Mouse (Mus musculus): ENCODE measurements at regions not wholly inside any gene's neighbourhood (a gene's known extent, or its start where the extent isn't known, plus 50 kb on each side); places are given as distances from the start of the nearest gene placed in this dataset.

DNA sequence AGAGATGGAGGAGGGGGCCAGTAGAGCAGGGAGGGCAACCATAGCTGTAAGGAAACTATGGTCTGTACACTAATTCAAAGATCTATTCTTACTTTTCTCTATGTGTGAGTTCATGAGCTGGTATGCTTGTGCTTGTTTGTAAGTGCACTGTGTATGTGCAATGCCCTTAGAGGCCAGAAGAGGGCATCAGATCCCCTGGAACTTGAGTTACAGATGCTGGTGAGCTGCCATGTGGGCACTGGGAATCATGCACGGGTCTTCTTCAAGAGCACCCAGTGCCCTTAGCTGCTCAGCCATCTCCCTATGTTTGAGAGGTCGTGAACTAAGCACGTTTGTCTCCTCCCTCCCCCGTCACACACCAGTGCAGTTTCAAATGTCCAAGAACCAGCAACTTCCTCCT is 68.9 kb downstream of the Tbx3 start:
- DNase-seq (ENCODE audit: low spot score) = no peak

DNA sequence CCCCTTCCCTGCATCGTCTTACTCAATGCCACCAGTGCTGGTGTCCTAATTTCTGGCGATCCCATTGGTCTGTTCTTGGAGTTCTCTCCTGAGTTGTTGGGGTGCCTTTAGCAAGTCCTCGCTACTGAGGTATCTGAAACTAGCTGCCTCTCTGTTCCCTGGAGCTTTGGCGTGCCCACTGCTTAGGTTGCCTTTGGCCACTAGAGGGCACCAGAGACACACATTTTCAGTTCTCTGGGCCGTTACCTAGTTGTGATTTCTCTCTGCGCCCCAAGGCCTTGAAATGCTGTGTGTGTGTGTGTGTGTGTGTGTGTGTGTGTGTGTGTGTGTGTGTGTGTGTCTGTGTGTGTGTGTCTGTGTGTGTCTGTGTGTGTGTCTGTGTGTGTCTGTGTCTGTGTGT is 70.6 kb downstream of the Tbx3 start:
- DNase-seq (ENCODE audit: low spot score) = peak; percentile 50

DNA sequence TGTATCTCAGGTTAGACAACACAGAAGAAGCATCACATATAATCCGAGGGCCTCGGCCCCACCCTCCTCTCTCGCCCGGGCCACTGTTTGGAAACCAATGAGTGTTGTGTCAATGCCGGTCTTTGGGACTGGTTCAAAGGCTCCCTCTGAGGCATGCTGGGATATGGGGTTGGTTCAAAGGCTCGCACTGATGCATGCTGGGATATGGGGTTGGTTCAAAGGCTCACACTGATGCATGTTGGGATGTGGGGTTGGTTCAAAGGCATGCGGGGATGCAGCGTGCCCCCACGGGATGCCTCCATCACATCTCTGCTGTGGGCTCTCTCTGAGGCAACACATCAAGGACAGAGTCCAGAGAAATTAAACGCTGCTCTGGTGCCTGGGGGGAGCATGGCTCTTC is 73.3 kb downstream of the Tbx3 start:
- no peak for DNase-seq (ENCODE audit: low spot score)

DNA sequence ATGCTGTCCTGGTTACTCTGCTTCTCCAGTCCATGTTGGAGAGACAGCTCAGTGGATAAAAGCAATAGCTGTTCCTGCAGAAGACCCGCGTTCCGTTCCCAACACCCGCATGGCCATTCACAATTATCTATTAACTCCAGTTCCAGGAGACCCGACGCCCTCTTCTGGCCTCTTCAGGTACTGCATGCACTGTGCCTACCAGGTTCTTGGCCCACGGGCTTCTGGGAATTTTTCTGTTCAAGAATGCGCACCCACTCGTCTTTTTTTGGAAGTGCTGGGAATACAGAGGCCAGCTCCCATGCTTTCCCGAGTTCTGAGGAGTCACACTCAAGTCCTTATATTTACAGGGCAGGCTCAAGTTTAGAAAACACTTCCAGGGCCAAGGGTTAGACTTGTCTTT is 76.6 kb downstream of the Tbx3 start:
- no peak for DNase-seq (ENCODE audit: low spot score)

DNA sequence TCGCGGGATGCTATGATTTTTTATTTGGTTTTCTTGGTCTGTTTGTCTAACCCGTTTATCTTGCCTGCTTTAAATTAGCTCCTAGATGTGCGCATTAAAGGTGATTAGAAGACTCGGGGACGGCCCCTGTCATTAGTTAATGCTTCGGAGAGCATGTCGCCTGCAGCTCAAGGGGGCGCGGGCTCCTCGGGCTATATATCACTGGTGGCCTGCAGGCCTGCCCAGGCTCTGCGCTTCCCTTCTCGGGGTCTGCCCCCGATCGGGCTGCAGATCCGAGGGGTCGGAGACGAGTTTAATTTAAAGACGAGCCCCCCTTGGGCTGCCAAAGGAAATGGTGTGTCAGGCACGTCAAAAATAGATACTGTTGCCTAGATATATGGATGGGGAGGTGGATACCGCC is 78.2 kb downstream of the Tbx3 start:
- no peak for DNase-seq (ENCODE audit: low spot score)

DNA sequence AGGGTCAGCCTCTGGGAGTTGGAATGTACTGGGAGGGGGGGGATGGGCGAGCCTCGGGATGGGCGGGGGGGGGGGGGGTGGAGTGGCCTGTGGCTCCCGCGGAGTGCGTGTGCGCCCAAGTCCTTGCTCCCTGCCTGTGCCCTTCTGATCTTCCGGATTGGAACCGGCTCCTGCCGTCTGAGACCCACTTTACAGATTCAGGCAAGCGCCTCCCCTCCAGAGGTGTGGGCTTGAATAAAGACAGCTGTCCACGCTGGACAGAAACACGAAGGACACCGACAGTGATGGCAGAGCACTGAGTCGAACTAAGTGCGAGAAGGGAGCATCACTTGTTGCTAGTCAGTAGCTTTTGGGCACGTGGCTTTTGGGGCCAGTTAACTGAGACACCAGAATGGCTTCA is 78.7 kb downstream of the Tbx3 start:
- no peak for DNase-seq (ENCODE audit: low spot score)

DNA sequence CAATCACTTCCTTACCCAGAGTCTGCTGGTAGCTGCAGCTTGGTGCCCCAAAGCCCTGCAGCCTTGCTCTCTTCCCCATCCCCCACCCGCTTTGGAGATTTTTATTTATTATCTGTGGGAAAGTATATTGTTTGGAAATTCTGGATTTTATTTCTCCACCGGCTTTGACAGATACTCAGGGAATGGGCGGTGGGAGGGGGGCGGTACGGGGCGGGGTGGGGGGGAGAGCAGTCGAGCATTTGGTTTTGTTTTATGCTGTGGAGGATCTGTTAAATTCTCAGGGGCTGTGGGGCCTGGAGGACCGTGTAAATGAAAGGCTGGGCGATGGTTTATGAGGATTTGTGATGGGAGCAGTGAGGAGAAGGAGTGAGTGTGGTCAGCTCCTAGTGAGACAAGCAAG is 76.7 kb upstream of the Tbx5 start:
- DNase-seq (ENCODE audit: low spot score) = no peak

DNA sequence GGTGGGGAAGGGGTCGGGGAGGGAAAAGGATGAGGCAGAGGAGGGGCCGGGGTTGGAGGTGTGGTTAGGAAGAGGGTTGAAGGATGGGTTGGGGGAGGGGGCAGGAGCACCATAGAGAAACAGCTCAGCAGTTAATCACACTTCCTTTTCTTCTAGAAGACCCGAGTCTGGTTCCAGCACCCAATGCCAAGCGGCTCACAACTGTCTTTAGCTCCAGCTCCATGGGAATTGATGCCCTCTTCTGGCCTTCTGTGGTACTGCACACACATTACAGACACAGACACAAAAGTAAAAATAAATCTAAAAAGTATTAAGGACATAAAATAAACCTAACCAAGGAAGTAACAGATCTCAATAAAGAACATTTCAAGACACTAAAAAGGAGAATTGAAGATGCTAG is 73.6 kb upstream of the Tbx5 start:
- DNase-seq (ENCODE audit: low spot score) = no peak

DNA sequence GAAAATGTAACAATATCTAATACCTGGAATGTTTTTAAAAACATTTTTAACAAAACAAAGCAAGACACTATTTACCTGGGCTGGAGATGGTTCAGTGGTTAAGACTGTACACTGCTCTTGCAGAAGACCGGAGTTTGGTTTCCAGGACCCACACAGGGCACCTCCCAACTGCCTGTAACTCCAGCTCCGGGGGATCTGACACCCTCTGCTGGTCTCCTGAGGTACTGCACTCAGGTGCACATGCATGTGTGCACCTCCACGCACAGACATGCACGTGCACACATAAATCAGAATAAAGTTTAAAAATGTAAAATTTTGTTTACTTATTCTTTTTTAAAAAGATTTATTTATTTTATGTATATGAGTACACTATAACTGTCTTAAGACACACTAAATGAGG is 70.4 kb upstream of the Tbx5 start:
- DNase-seq (ENCODE audit: low spot score) = no peak

DNA sequence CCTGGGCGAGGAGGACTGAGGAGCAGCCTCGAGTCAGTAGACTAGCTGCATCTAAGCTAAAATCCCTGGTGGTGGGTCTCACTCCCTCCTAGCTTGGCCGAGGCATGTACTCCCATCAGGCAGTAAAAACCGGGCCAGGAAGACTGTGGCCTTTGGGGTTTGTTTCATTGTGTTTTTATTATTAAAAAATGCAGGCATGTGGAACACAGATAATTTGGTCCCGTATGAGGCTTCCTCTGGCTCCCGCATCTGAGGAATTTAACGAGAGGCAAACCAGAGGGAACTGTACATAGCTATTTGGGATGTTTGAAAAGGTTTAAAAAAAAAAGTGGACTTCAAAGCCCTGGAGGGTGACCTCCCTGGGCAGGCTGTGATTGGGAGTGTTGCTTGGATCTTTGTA is 69.1 kb upstream of the Tbx5 start:
- DNase-seq (ENCODE audit: low spot score) = no peak

DNA sequence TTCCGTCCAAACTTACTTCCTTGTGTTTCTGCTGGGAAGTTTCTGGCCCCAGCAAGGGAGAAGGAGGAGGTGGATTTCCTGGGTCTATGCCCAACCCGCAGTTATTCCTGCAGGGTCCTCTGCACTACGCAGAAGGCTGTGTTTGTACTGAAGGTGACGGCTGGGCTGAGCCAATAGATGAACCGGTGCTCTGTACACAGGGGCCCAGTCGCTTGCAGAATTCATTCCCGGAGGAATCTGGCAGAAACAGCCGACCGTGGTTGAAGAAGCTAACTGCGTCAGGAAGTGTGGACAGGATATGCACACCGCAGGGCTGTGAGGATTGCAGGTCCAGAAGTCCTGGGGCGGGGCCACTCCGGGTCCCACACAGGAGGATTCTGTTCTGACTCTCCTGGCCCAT is 66.1 kb upstream of the Tbx5 start:
- no peak for DNase-seq (ENCODE audit: low spot score)

DNA sequence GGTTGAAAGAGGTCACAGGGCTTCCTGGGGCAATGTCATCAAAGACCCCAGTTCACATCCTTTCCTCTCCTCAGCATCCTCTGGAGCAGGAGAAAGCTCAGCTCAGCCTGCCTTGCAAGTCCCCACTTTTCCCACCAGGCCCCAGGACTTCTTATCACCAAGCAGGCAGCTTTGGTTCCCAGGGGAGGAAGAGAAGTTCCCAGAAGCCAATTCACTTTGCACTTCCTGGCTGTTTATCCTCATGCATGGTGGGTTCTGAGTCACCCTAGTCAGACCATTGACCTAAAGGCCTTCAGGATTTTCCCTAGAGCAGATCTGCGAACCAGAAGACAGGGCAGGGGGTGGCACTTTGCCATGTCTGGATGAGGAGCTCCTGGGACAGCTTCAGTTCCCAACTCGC is 61.5 kb upstream of the Tbx5 start:
- DNase-seq (ENCODE audit: low spot score) = no peak

DNA sequence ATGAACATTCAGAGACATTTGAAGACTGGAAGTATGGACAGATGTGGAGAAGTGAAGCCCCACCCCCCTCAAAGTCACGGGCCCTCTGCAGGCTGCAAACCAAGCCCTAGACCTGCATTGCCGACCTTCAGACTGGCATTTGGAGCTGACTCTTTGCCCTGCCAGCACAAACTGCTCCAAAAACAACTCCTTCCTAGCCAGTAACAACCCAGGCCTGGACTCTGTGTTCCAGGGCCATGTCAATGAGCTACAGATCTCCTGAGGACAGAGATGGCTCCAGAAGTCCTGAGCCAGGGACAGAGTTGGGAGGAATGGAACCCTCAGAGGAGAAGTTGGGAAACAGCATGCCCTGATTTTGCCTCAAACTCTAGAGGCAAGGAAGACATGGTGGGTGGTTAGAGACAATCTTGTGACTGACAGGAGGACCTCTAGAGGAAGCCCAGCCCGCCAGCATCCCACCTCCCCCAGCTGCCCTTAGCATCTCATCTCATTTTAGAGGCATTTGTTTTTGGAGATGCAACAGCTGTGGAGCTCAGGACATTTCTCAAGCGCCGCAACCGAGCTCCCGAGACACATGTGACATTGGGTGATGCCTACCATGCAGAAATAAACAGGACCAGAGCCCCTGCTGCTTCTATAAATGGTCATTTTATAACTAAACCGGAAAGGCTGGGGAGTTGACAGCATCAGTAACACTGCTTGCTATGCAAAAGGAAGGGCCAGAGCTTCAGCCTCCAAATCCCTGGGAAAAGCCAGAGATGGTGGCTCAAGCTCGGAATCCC is 56.2 kb upstream of the Tbx5 start:
- DNase-seq (ENCODE audit: low spot score) = no peak

DNA sequence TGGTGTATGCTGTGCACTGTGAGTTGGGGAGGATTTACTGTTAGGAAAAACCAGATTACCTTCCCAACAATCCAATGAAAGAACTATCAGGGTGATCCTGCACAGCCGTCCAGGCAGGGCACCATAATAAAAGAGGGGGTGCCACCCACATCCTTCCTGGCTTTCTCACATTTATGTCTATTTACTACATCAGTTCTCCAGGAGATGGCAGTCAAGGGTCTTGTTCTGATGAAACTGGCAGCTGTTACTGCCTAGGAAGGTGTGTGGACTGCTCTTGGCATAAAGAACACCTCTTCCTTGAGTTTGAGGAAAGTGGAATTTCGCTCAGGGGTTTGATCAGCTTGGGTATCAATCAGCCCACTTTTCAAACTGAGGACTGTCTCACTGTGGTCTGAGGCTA is 54.6 kb upstream of the Tbx5 start:
- peak; percentile 17 for DNase-seq (ENCODE audit: low spot score)

DNA sequence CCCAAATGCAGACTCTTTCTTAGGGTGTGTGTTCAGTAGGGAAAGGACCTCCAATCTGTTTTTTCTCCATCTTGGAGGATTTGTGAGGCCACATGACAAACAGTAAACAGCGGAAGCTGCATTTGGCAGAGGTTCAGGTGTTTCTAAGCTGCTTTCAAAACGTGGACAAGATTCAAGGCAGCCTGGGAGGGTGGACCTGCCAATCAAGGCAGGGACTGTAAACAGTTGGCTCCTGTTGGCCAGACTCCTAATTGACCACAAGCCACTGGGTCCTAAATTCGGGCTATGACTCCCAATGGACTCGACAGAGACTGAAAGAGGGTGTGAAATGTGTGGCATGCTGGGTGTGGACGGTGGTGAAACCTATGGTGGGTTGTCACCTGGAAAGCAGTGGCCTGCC is 51.1 kb upstream of the Tbx5 start:
- no peak for DNase-seq (ENCODE audit: low spot score)
